Mouse (Mus musculus) midbrain, embryonic 11.5 days (tissue): ENCODE results near the gene Gm9745. TPM values are rescaled to one million over a fixed set of nuclear protein-coding genes. Genes with fewer than 3 reads are reported as not detected.
"Not testable (repeated sequence)": the region's sequence is repeated elsewhere in the genome, so short reads cannot be mapped to it uniquely, and the experiment has no call there.

Experiments used
- ATAC-seq: fragments of 200-750 bp; cut with Nextera tagmentation; 2 replicates; pipeline ENCODE4 v1.8.0; 2017; ENCODE audit warnings: moderate TSS enrichment, moderate library complexity; ENCODE audit not compliant: low FRiP score
- DNase-seq: peaks from one replicate; pipeline ENCODE4 v3.0.0; 2015; ENCODE audit warnings: low spot score; ENCODE audit errors: missing footprints
- H3K27ac ChIP-seq: fragments of 300-500 bp; sonication (generic); 2 replicates; pipeline ENCODE4 v1.5.1; 2014; ENCODE audit warnings: low read depth, low read length
- H3K27me3 ChIP-seq: fragments of 300-500 bp; sonication (generic); 2 replicates; pipeline ENCODE4 v1.6.1; 2014; ENCODE audit warnings: mild to moderate bottlenecking, low read length, moderate library complexity, mixed read lengths; ENCODE audit not compliant: control insufficient read depth, insufficient read depth
- H3K36me3 ChIP-seq: fragments of 300-500 bp; sonication (generic); 2 replicates; pipeline ENCODE4 v1.6.1; 2014; ENCODE audit warnings: mild to moderate bottlenecking, low read length, moderate library complexity, mixed read lengths; ENCODE audit not compliant: control insufficient read depth, insufficient read depth
- H3K4me1 ChIP-seq: fragments of 300-500 bp; sonication (generic); 2 replicates; pipeline ENCODE4 v1.6.1; 2014; ENCODE audit warnings: low read length; ENCODE audit not compliant: control insufficient read depth, insufficient read depth
- H3K4me2 ChIP-seq: fragments of 300-500 bp; sonication (generic); 2 replicates; pipeline ENCODE4 v1.6.1; 2014; ENCODE audit warnings: mild to moderate bottlenecking, moderate library complexity
- H3K4me3 ChIP-seq: fragments of 300-500 bp; sonication (generic); 2 replicates; pipeline ENCODE4 v1.5.1; 2014; ENCODE audit warnings: low read depth, low read length
- H3K9ac ChIP-seq: fragments of 300-500 bp; sonication (generic); 2 replicates; pipeline ENCODE4 v1.6.1; 2014; ENCODE audit warnings: low read length
- H3K9me3 ChIP-seq: fragments of 300-500 bp; sonication (generic); 2 replicates; pipeline ENCODE4 v1.6.1; 2016; ENCODE audit warnings: low read length; ENCODE audit not compliant: control insufficient read depth
- WGBS: fragments of 180-500 bp; shearing (Covaris S2); extraction: QIAGEN DNeasy Blood & Tissue Kit; methylation state at CpG from one replicate; pipeline ENCODE4 v1.1.7; 2014; 5-methylcytosine and 5-hydroxymethylcytosine counted together
- polyA plus RNA-seq: library from polyadenylated mRNA; unstranded; fragments of >200 nt; fragmentation: Nextera tagmentation; extraction: Ambion mirVana; gene quantifications from 2 replicates; pipeline ENCODE4 v1.2.1, GENCODE M21; 2014

Gene Gm9745
- not detected in 2 replicates for polyA plus RNA-seq

- DNase-seq, H3K9ac ChIP-seq, H3K4me3 ChIP-seq: not testable (repeated sequence)
These were observed at the start of gene Gm9745 for GRCm38 (mm10) chr13:8948131-8948530. Gene Gm9745, minus strand, starts transcription at chr13:8948231.

GRCm38 (mm10) chr13:8997221-8997620 is 49.2 kb upstream of the Gm9745 start:
- H3K27me3 ChIP-seq, H3K4me3 ChIP-seq, H3K9me3 ChIP-seq, ATAC-seq, H3K9ac ChIP-seq, H3K4me2 ChIP-seq, H3K27ac ChIP-seq, H3K36me3 ChIP-seq, H3K4me1 ChIP-seq: not testable (repeated sequence)
- 87% methylated on average over 5 of the region's 5 CpGs for WGBS
- DNase-seq = peak; percentile 68

More at GRCm38 (mm10) chr13:8948131-8948530, at the start of gene Gm9745:
- not testable (repeated sequence) for ATAC-seq, H3K9me3 ChIP-seq, H3K27me3 ChIP-seq, H3K36me3 ChIP-seq, H3K4me1 ChIP-seq, H3K4me2 ChIP-seq, H3K27ac ChIP-seq

- peak within 1 kb of the TSS; percentile 80 for H3K4me3 ChIP-seq
- H3K36me3 ChIP-seq = peaks cover 2% of the 10 kb centered on the region; the same call in 1 of the 2 replicates
- H3K27ac ChIP-seq = no peak within 1 kb of the TSS
- H3K4me2 ChIP-seq = peak within 1 kb of the TSS; percentile 69
- peak within 1 kb of the TSS; percentile 78 for H3K9ac ChIP-seq
- no peaks in the 10 kb centered on the region for H3K27me3 ChIP-seq
- WGBS = 1% methylated on average over 51 of the region's 51 CpGs
- DNase-seq (peak; percentile 100), ATAC-seq (peak; percentile 98)
- H3K4me1 ChIP-seq = peaks cover 9% of the 10 kb centered on the region; the same call in 1 of the 2 replicates
- no peaks in the 10 kb centered on the region for H3K9me3 ChIP-seq
These were observed 48.2 kb upstream of the Gm9745 start, which contains the start of gene Gtpbp4 for GRCm38 (mm10) chr13:8995990-8996786. Gene Gtpbp4, minus strand, starts transcription at chr13:8996083.

- Histone ChIP-seq H3K27ac (no peak overlapping the region), H3K4me1 (peaks cover 9% of the 10 kb centered on the region; the same call in 1 of the 2 replicates), H3K36me3 (peaks cover 5% of the 10 kb centered on the region; the same call in 1 of the 2 replicates), H3K9ac (peak overlapping the region; percentile 78), H3K4me2 (peak overlapping the region; percentile 67), H3K9me3 (no peaks in the 10 kb centered on the region), H3K27me3 (no peaks in the 10 kb centered on the region), H3K4me3 (peak overlapping the region; percentile 80)
- peak; percentile 85 for ATAC-seq
- WGBS = 4% methylated on average over 33 of the region's 33 CpGs
- no peak for DNase-seq
These were observed 47.3 kb upstream of the Gm9745 start for GRCm38 (mm10) chr13:8995159-8995989.

GRCm38 (mm10) chr13:8992231-8992630 is 44.2 kb upstream of the Gm9745 start:
- Histone ChIP-seq H3K36me3 (peaks cover 16% of the 10 kb centered on the region; the same call in 1 of the 2 replicates), H3K27ac (no peak overlapping the region), H3K4me3 (no peak overlapping the region), H3K27me3 (no peaks in the 10 kb centered on the region), H3K4me1 (peaks cover 9% of the 10 kb centered on the region; the same call in 1 of the 2 replicates), H3K4me2 (no peak overlapping the region), H3K9ac (no peak overlapping the region), H3K9me3 (no peaks in the 10 kb centered on the region)
- DNase-seq (peak; percentile 56), ATAC-seq (no peak)
- WGBS = 94% methylated on average over 6 of the region's 6 CpGs

- no peak for ATAC-seq
- peaks cover 39% of the 10 kb centered on the region for H3K36me3 ChIP-seq
These were observed 24.9 kb upstream of the Gm9745 start for GRCm38 (mm10) chr13:8972972-8973371.

GRCm38 (mm10) chr13:8972369-8972768 is 24.3 kb upstream of the Gm9745 start:
- H3K27me3 ChIP-seq = no peaks in the 10 kb centered on the region
- no peak overlapping the region for H3K4me2 ChIP-seq
- no peaks in the 10 kb centered on the region for H3K4me1 ChIP-seq
- no peak overlapping the region for H3K9ac ChIP-seq
- no peak overlapping the region for H3K4me3 ChIP-seq
- H3K9me3 ChIP-seq = no peaks in the 10 kb centered on the region
- peaks cover 36% of the 10 kb centered on the region for H3K36me3 ChIP-seq
- peak; percentile 61 for DNase-seq
- no peak for ATAC-seq
- no peak overlapping the region for H3K27ac ChIP-seq

More at GRCm38 (mm10) chr13:8972972-8973371, 24.9 kb upstream of the Gm9745 start:
- H3K4me3 ChIP-seq = no peak overlapping the region
- H3K4me1 ChIP-seq = no peaks in the 10 kb centered on the region
- no peak for DNase-seq
- no peaks in the 10 kb centered on the region for H3K9me3 ChIP-seq
- no peak overlapping the region for H3K4me2 ChIP-seq
- H3K27me3 ChIP-seq = no peaks in the 10 kb centered on the region
- no peak overlapping the region for H3K27ac ChIP-seq
- 93% methylated on average over 3 of the region's 3 CpGs for WGBS
- H3K9ac ChIP-seq = no peak overlapping the region

- no peak for ATAC-seq
These were observed 19.7 kb upstream of the Gm9745 start for GRCm38 (mm10) chr13:8967742-8968141.

GRCm38 (mm10) chr13:8965224-8965623 is 17.2 kb upstream of the Gm9745 start:
- Histone ChIP-seq H3K27ac (no peak overlapping the region), H3K27me3 (no peaks in the 10 kb centered on the region), H3K36me3 (peaks cover 6% of the 10 kb centered on the region), H3K4me3 (no peak overlapping the region), H3K9me3 (no peaks in the 10 kb centered on the region), H3K4me2 (no peak overlapping the region), H3K4me1 (no peaks in the 10 kb centered on the region), H3K9ac (no peak overlapping the region)
- ATAC-seq = no peak
- 91% methylated on average over 5 of the region's 5 CpGs for WGBS
- DNase-seq = no peak

More at GRCm38 (mm10) chr13:8967742-8968141, 19.7 kb upstream of the Gm9745 start:
- Histone ChIP-seq H3K9ac (no peak overlapping the region), H3K36me3 (peaks cover 14% of the 10 kb centered on the region), H3K4me2 (no peak overlapping the region), H3K27ac (no peak overlapping the region), H3K27me3 (no peaks in the 10 kb centered on the region), H3K9me3 (no peaks in the 10 kb centered on the region), H3K4me1 (no peaks in the 10 kb centered on the region), H3K4me3 (no peak overlapping the region)
- no peak for DNase-seq
- 93% methylated on average over 8 of the region's 8 CpGs for WGBS
